ENCODE assay signal across 16 mouse cellular contexts in genomic region chr5:27083762-27084161, GRCm38 (mm10).
"Had no signal": no experiment of that assay in that cellular context is flagged by ENCODE, and none has a peak within 500 bp of the region (broad histone marks: within the 10 kb centered on the region; RNA-seq: fewer than 3 reads in every experiment).

No protein-coding gene starts in this region.

- H3K4me2 ChIP-seq: neural tube, embryonic 13.5 days; neural tube, embryonic 15.5 days; stomach, embryonic 15.5 days had no signal

- H3K9me3 ChIP-seq: neural tube, embryonic 13.5 days; neural tube, embryonic 15.5 days; stomach, embryonic 15.5 days had no signal

- H3K27ac ChIP-seq: neural tube, embryonic 13.5 days; neural tube, embryonic 15.5 days; stomach, embryonic 15.5 days; stomach, postnatal 0 days had no signal

- H3K4me3 ChIP-seq: neural tube, embryonic 13.5 days; neural tube, embryonic 15.5 days; stomach, embryonic 15.5 days had no signal

- DNase-seq: retina, postnatal 1 day; right cerebral cortex, adult 18-20 months; right cerebral cortex, postnatal 14 days; right cerebral cortex, postnatal 25 days; right cerebral cortex, postnatal 4 days; spleen, adult 18-20 months; thymus, adult 18-20 months; thymus, adult 2 months; thymus, postnatal 14 days; thymus, postnatal 25 days; thymus, postnatal 36 days; thymus, postnatal 4 days had no signal

- H3K9ac ChIP-seq: neural tube, embryonic 13.5 days; neural tube, embryonic 15.5 days; stomach, embryonic 15.5 days had no signal

- H3K27me3 ChIP-seq: neural tube, embryonic 13.5 days; neural tube, embryonic 15.5 days; stomach, embryonic 15.5 days had no signal

- H3K36me3 ChIP-seq: neural tube, embryonic 13.5 days; neural tube, embryonic 15.5 days; stomach, embryonic 15.5 days had no signal

- H3K4me1 ChIP-seq: neural tube, embryonic 13.5 days; neural tube, embryonic 15.5 days; stomach, embryonic 15.5 days had no signal
